Mouse (Mus musculus): ENCODE data around the gene Krt80. TPM values are rescaled to one million over a fixed set of nuclear protein-coding genes. Genes with fewer than 3 reads are reported as not detected.

Gene Krt80
- polyA plus RNA-seq, 1 experiment from 2014 or later: not detected

DNA sequence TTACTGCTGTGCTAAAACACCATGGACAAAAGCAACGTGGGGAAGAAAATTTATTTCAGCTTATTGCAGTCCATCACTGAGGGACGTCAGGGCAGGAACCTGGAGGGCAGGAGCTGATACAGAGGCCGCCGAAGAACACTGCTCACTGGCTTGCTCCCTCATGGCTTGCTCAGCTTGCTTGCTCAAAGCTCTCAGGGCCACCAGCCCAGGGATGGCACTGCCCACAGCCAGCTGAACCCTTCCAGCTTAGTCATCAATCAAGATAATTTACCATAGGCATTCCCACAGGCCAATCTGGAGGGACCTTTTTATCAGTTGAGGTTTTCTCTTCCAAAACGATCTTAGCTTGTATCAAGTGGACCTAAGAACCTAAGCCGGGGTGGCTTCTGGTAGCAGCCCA, 58.0 kb downstream of the Krt80 start:
- Histone ChIP-seq H3K4me2 (no peak overlapping the region), H3K4me1 (replicated peaks; ENCODE audit: control insufficient read depth, insufficient read depth, low read length) (no peaks in the 10 kb centered on the region; the same call in none of the 2 replicates), H3K27me3 (replicated peaks; ENCODE audit: control insufficient read depth, insufficient read depth, low read length) (no peaks in the 10 kb centered on the region), H3K4me3 (ENCODE audit: low read depth, low read length) (no peak overlapping the region), H3K9me3 (ENCODE audit: control insufficient read depth, low read length) (no peaks in the 10 kb centered on the region), H3K27ac (ENCODE audit: low read depth, low read length) (no peak overlapping the region), H3K9ac (ENCODE audit: low read depth, low read length) (no peak overlapping the region), H3K36me3 (ENCODE audit: control insufficient read depth, insufficient read depth, low read length) (no peaks in the 10 kb centered on the region)
- ATAC-seq (replicated peaks; ENCODE audit: low FRiP score) (no peak), DNase-seq (ENCODE audit: low spot score) (no peak)
- 79% methylated on average over 6 of the region's 6 CpGs for WGBS

DNA sequence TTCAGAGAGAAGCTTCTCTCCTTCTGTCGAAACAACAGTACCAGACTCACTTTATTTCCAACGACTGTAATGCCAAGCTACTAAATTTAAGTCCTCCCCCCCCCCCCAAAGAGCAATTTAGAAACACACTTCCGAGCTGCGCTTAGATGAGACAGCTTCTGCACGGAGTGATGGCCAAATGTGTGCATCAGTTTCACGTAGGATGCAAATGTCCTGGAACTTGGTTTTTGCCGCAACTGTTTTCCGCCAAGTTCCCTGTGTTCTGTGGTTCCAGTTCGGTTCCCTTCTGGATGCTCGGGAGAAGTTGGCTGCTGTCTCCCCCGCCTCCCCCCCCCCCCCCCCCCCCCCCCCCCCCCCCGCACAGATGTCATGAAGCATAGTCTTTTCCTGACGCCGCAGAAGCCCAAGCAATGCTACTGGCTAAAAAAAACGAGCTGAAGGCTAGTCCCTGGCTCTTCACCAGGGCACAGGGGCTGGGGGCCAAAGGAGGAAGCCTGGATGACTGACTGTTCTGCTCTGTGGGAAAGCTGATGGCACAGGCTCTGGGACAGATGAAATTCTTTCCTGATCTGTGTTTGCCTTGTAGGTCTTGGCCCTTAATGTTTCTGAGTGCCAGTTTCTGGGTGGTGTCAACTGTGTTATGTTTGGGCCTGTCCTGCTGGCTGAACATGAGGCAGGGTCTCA, 58.7 kb downstream of the Krt80 start:
- 61% methylated on average over 14 of the region's 15 CpGs for WGBS
- Histone ChIP-seq H3K9me3 (ENCODE audit: control insufficient read depth, low read length) (no peaks in the 10 kb centered on the region), H3K4me2 (no peak overlapping the region), H3K27me3 (replicated peaks; ENCODE audit: control insufficient read depth, insufficient read depth, low read length) (no peaks in the 10 kb centered on the region), H3K36me3 (ENCODE audit: control insufficient read depth, insufficient read depth, low read length) (no peaks in the 10 kb centered on the region), H3K9ac (ENCODE audit: low read depth, low read length) (no peak overlapping the region), H3K27ac (ENCODE audit: low read depth, low read length) (no peak overlapping the region), H3K4me1 (replicated peaks; ENCODE audit: control insufficient read depth, insufficient read depth, low read length) (no peaks in the 10 kb centered on the region; the same call in none of the 2 replicates), H3K4me3 (ENCODE audit: low read depth, low read length) (no peak overlapping the region)
- DNase-seq (ENCODE audit: low spot score): no peak
- ATAC-seq (replicated peaks; ENCODE audit: low FRiP score): no peak

- DNase-seq (ENCODE audit: low spot score): no peak
- Histone ChIP-seq H3K36me3 (ENCODE audit: control insufficient read depth, insufficient read depth, low read length) (no peaks in the 10 kb centered on the region), H3K27me3 (replicated peaks; ENCODE audit: control insufficient read depth, insufficient read depth, low read length) (no peaks in the 10 kb centered on the region), H3K9ac (ENCODE audit: low read depth, low read length) (no peak overlapping the region), H3K9me3 (ENCODE audit: control insufficient read depth, low read length) (no peaks in the 10 kb centered on the region), H3K4me2 (no peak overlapping the region), H3K4me1 (replicated peaks; ENCODE audit: control insufficient read depth, insufficient read depth, low read length) (no peaks in the 10 kb centered on the region), H3K4me3 (ENCODE audit: low read depth, low read length) (no peak overlapping the region), H3K27ac (ENCODE audit: low read depth, low read length) (no peak overlapping the region)
- no peak for ATAC-seq (replicated peaks; ENCODE audit: low FRiP score)
- 36% methylated on average over 5 of the region's 5 CpGs for WGBS
These were observed 60.5 kb downstream of the Krt80 start for GRCm38 (mm10) chr15:101309493-101309892.

DNA sequence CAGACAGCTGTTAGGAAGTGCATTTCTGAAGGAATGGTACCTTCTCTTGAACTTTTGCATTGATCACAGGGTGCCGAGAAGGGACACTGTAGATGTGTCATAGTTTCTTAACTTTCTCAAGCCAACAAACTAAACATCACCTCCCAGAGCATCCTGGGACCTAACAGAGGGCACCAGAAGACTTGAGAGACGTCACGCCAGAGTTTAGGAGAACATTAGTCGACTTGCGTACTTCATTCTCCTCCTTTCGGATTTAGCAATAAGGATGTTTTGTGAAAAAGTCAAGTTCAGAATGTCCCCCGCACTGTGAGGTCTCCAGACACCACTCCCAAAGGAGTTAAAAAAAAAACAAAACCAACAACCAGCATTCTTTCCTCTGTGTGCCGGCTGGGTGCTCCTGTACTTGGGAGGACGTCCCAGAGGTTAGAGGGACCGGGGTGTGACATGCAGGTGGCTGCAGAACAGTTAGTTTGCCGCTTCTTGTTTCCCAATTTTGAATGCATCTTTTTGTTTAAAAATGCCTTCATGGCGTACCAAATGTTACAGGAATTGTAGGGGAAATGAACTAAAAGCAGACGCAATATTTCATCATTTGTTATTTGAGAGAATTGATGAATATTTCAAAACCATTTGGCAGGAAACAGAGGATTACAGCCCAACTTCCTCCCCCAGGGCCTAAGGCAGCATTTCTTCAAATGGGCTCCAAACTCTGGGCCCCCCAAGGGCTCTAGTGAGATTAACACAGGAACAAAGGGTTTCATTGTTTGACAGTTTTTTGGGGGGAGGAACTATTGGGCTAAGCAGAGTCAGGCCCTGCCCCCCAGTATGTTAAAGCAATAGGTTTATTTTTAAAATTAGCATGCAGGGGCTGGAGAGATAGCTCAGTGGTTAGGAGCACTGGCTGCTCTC, 61.3 kb downstream of the Krt80 start:
- WGBS: 65% methylated on average over 13 of the region's 13 CpGs
- Histone ChIP-seq H3K4me3 (ENCODE audit: low read depth, low read length) (no peak overlapping the region), H3K4me2 (no peak overlapping the region), H3K9me3 (ENCODE audit: control insufficient read depth, low read length) (no peaks in the 10 kb centered on the region), H3K4me1 (replicated peaks; ENCODE audit: control insufficient read depth, insufficient read depth, low read length) (no peaks in the 10 kb centered on the region), H3K27me3 (replicated peaks; ENCODE audit: control insufficient read depth, insufficient read depth, low read length) (no peaks in the 10 kb centered on the region), H3K36me3 (ENCODE audit: control insufficient read depth, insufficient read depth, low read length) (no peaks in the 10 kb centered on the region), H3K27ac (ENCODE audit: low read depth, low read length) (no peak overlapping the region), H3K9ac (ENCODE audit: low read depth, low read length) (no peak overlapping the region)
- ATAC-seq (replicated peaks; ENCODE audit: low FRiP score): no peak
- no peak for DNase-seq (ENCODE audit: low spot score)

DNA sequence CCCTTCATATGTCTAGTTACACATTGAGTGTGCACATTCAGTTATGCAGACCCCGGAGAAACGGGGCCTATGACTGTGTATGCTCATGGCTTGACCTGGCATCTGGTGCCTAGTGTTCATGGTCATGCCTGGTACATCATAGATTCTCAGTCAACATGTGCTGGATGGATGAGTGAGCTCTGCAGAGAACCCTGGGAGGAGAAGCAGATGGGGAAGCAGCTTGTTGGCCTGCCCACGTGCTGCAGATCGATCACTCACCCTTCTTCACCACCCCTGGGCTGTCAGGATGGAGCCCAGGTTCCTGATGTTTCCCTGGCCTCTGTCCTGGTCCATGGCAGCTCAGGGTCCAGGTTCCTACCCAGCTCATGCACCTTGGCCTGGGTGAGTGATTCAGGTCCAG, 63.5 kb downstream of the Krt80 start:
- no peaks in the 10 kb centered on the region for H3K27me3 ChIP-seq (replicated peaks; ENCODE audit: control insufficient read depth, insufficient read depth, low read length)
- no peaks in the 10 kb centered on the region for H3K36me3 ChIP-seq (ENCODE audit: control insufficient read depth, insufficient read depth, low read length)
- no peak overlapping the region for H3K27ac ChIP-seq (ENCODE audit: low read depth, low read length)
- H3K9me3 ChIP-seq (ENCODE audit: control insufficient read depth, low read length): no peaks in the 10 kb centered on the region
- no peak overlapping the region for H3K4me3 ChIP-seq (ENCODE audit: low read depth, low read length)
- H3K4me1 ChIP-seq (replicated peaks; ENCODE audit: control insufficient read depth, insufficient read depth, low read length): no peaks in the 10 kb centered on the region
- no peak overlapping the region for H3K9ac ChIP-seq (ENCODE audit: low read depth, low read length)
- 89% methylated on average over 4 of the region's 4 CpGs for WGBS
- DNase-seq (ENCODE audit: low spot score): no peak
- ATAC-seq (replicated peaks; ENCODE audit: low FRiP score): no peak
- H3K4me2 ChIP-seq: no peak overlapping the region

GRCm38 (mm10) chr15:101303830-101304229, 66.1 kb downstream of the Krt80 start:
- Histone ChIP-seq H3K4me2 (no peak overlapping the region), H3K36me3 (ENCODE audit: control insufficient read depth, insufficient read depth, low read length) (no peaks in the 10 kb centered on the region), H3K27ac (ENCODE audit: low read depth, low read length) (no peak overlapping the region), H3K4me3 (ENCODE audit: low read depth, low read length) (no peak overlapping the region), H3K27me3 (replicated peaks; ENCODE audit: control insufficient read depth, insufficient read depth, low read length) (no peaks in the 10 kb centered on the region), H3K4me1 (replicated peaks; ENCODE audit: control insufficient read depth, insufficient read depth, low read length) (peaks cover 11% of the 10 kb centered on the region), H3K9me3 (ENCODE audit: control insufficient read depth, low read length) (no peaks in the 10 kb centered on the region), H3K9ac (ENCODE audit: low read depth, low read length) (no peak overlapping the region)
- WGBS: 72% methylated on average over 4 of the region's 4 CpGs
- no peak for ATAC-seq (replicated peaks; ENCODE audit: low FRiP score)
- DNase-seq (ENCODE audit: low spot score): no peak

DNA sequence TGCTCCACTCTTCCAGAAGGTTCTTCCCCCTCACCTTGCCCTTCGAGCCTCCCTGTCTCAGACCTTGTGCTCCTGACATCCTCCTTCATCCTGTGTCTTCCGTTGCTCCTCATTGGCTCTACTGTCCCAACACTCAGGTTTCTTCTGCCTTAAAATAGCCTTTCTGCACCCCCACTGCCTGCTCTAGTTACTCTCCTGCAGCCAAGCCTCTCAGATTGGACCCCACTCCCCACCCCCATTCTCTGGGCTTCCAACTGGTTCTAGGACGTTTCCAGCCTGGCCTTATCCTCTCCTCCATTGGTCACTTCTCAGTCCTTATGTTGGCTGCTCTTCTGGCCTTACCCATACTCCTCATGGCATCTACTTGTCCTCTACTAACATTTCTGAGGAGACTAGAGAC, 67.8 kb downstream of the Krt80 start:
- no peaks in the 10 kb centered on the region for H3K9me3 ChIP-seq (ENCODE audit: control insufficient read depth, low read length)
- no peak overlapping the region for H3K27ac ChIP-seq (ENCODE audit: low read depth, low read length)
- ATAC-seq (replicated peaks; ENCODE audit: low FRiP score) (no peak), DNase-seq (ENCODE audit: low spot score) (no peak)
- no peaks in the 10 kb centered on the region for H3K36me3 ChIP-seq (ENCODE audit: control insufficient read depth, insufficient read depth, low read length)
- peaks cover 11% of the 10 kb centered on the region for H3K4me1 ChIP-seq (replicated peaks; ENCODE audit: control insufficient read depth, insufficient read depth, low read length)
- H3K4me3 ChIP-seq (ENCODE audit: low read depth, low read length): no peak overlapping the region
- no peak overlapping the region for H3K9ac ChIP-seq (ENCODE audit: low read depth, low read length)
- WGBS: 70% methylated on average over 3 of the region's 3 CpGs
- no peaks in the 10 kb centered on the region for H3K27me3 ChIP-seq (replicated peaks; ENCODE audit: control insufficient read depth, insufficient read depth, low read length)
- no peak overlapping the region for H3K4me2 ChIP-seq

- Histone ChIP-seq H3K4me1 (replicated peaks; ENCODE audit: control insufficient read depth, insufficient read depth, low read length) (peaks cover 11% of the 10 kb centered on the region), H3K4me2 (no peak overlapping the region), H3K4me3 (ENCODE audit: low read depth, low read length) (no peak overlapping the region), H3K9ac (ENCODE audit: low read depth, low read length) (no peak overlapping the region), H3K27ac (ENCODE audit: low read depth, low read length) (peak overlapping the region; percentile 50), H3K9me3 (ENCODE audit: control insufficient read depth, low read length) (no peaks in the 10 kb centered on the region), H3K36me3 (ENCODE audit: control insufficient read depth, insufficient read depth, low read length) (no peaks in the 10 kb centered on the region), H3K27me3 (replicated peaks; ENCODE audit: control insufficient read depth, insufficient read depth, low read length) (no peaks in the 10 kb centered on the region)
- DNase-seq (ENCODE audit: low spot score) (no peak), ATAC-seq (replicated peaks; ENCODE audit: low FRiP score) (peak; percentile 43; the same call in 1 of the 2 replicates)
- WGBS: 35% methylated on average over 6 of the region's 6 CpGs
These were observed 69.8 kb downstream of the Krt80 start for GRCm38 (mm10) chr15:101300128-101300527.

All from liver, embryonic 11.5 days (tissue).